Mouse (Mus musculus) liver, adult 2 months (tissue): ENCODE data around the gene Ush1c. TPM values are rescaled to one million over a fixed set of nuclear protein-coding genes. Genes with fewer than 3 reads are reported as not detected.

ENCODE experiments used
- DNase-seq: peaks from one replicate; pipeline ENCODE4 v3.0.0-alpha.2; 2011; ENCODE audit warnings: low read depth, low spot score; ENCODE audit errors: extremely low read depth
- H3K27ac ChIP-seq: fragments of 200-500 bp; replicated peaks from 2 replicates; pipeline ENCODE4 v1.5.1; 2012; ENCODE audit warnings: low read depth, mild to moderate bottlenecking, control low read depth, inconsistent platforms, low read length; ENCODE audit not compliant: insufficient read depth
- H3K27me3 ChIP-seq: fragments of 200-500 bp; 2 replicates; pipeline ENCODE4 v1.6.1; 2012; ENCODE audit warnings: mild to moderate bottlenecking, moderate library complexity, low read length, inconsistent platforms; ENCODE audit not compliant: control insufficient read depth, insufficient read depth
- H3K36me3 ChIP-seq: fragments of 200-500 bp; 2 replicates; pipeline ENCODE4 v1.6.1; 2012; ENCODE audit warnings: low read length, inconsistent platforms; ENCODE audit not compliant: control insufficient read depth, insufficient read depth
- H3K4me1 ChIP-seq: fragments of 200-500 bp; 2 replicates; pipeline ENCODE4 v1.6.1; 2011; ENCODE audit warnings: low read length; ENCODE audit not compliant: control insufficient read depth, insufficient read depth
- H3K4me3 ChIP-seq: fragments of 200-500 bp; 2 replicates; pipeline ENCODE4 v1.5.1; 2011; ENCODE audit warnings: low read depth, mild to moderate bottlenecking, control low read depth, low read length, moderate library complexity; ENCODE audit not compliant: insufficient read depth
- H3K79me2 ChIP-seq: fragments of 200-500 bp; 2 replicates; pipeline ENCODE4 v1.6.1; 2012; ENCODE audit warnings: inconsistent platforms, mild to moderate bottlenecking, low read length, moderate library complexity; ENCODE audit not compliant: control insufficient read depth, insufficient read depth
- H3K9ac ChIP-seq: fragments of 200-500 bp; 2 replicates; pipeline ENCODE4 v1.6.1; 2012; ENCODE audit warnings: low read depth, mild to moderate bottlenecking, control low read depth, inconsistent platforms, low read length
- CTCF ChIP-seq: fragments of 200-500 bp; IDR thresholded peaks from 2 replicates; pipeline ENCODE4 v1.5.1; 2011; ENCODE audit warnings: low read depth, low read length, control low read depth
- POLR2A ChIP-seq: fragments of 200-500 bp; IDR thresholded peaks from 2 replicates; pipeline ENCODE4 v1.6.1; 2011; ENCODE audit warnings: low read length, control low read depth; ENCODE audit not compliant: insufficient read depth; ENCODE audit errors: extremely low read depth
- WGBS: fragments of 180-500 bp; shearing (Covaris S2); methylation state at CpG from one replicate; pipeline ENCODE4 v1.1.7; 2018; 5-methylcytosine and 5-hydroxymethylcytosine counted together
- polyA plus RNA-seq: library from polyadenylated mRNA; depleted of rRNA; stranded (reverse); fragments of >200 nt; gene quantifications from 2 replicates; pipeline ENCODE4 v1.2.3, GENCODE M21; 2012
- total RNA-seq: library from RNA; depleted of rRNA; stranded (reverse); fragments of >200 nt; gene quantifications from 2 replicates; pipeline ENCODE4 v1.2.3, GENCODE M21; 2014

Ush1c gene
- total and polyA plus RNA-seq, 2 experiments = not detected

GRCm38 (mm10) chr7:46280896-46281295 is 42.6 kb upstream of the Ush1c start:
- Histone ChIP-seq H3K4me1 (no peaks in the 10 kb centered on the region), H3K27ac (no peak overlapping the region), H3K79me2 (no peaks in the 10 kb centered on the region), H3K9ac (no peak overlapping the region), H3K4me3 (no peak overlapping the region), H3K27me3 (no peaks in the 10 kb centered on the region), H3K36me3 (no peaks in the 10 kb centered on the region)
- no peak for DNase-seq
- TF ChIP-seq POLR2A = no peak
- no peak for TF ChIP-seq CTCF

DNA sequence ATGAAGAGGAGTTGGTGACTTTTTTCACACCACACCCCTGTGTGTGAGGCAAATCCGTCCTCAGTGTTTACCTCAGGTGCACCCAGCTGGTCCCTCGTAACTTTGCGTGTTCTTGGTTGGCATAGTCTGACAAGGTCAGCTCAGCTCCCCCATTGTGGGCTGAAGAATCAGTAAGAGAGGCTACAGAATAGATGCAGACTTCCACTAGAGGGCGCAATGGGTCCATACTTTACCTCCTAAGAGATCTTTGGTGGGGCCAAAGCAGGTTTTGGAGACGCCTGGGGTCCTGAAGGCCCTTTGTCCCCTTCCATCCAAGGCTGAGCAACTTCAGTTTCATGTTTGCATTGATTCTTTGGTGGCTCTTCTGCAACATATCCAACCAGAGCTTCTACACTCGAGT is 41.6 kb upstream of the Ush1c start:
- Histone ChIP-seq H3K27ac (no peak overlapping the region), H3K9ac (no peak overlapping the region), H3K27me3 (no peaks in the 10 kb centered on the region), H3K4me3 (no peak overlapping the region), H3K4me1 (no peaks in the 10 kb centered on the region), H3K36me3 (no peaks in the 10 kb centered on the region), H3K79me2 (no peaks in the 10 kb centered on the region)
- DNase-seq = peak; percentile 31
- TF ChIP-seq POLR2A (no peak), CTCF (no peak)
- WGBS = 10% methylated on average over 6 of the region's 6 CpGs

- WGBS = 57% methylated on average over 5 of the region's 5 CpGs
- Histone ChIP-seq H3K79me2 (no peaks in the 10 kb centered on the region), H3K4me3 (no peak overlapping the region), H3K27ac (no peak overlapping the region), H3K36me3 (no peaks in the 10 kb centered on the region), H3K9ac (no peak overlapping the region), H3K27me3 (no peaks in the 10 kb centered on the region), H3K4me1 (no peaks in the 10 kb centered on the region)
- no peak for TF ChIP-seq POLR2A
- TF ChIP-seq CTCF = no peak
- DNase-seq = no peak
Measured at GRCm38 (mm10) chr7:46276156-46276555, 37.9 kb upstream of the Ush1c start.

- no peak for DNase-seq
- Histone ChIP-seq H3K4me3 (no peak overlapping the region), H3K27me3 (no peaks in the 10 kb centered on the region; the same call in 1 of the 2 replicates), H3K36me3 (no peaks in the 10 kb centered on the region), H3K9ac (no peak overlapping the region), H3K79me2 (no peaks in the 10 kb centered on the region), H3K27ac (no peak overlapping the region), H3K4me1 (no peaks in the 10 kb centered on the region)
- 77% methylated on average over 4 of the region's 4 CpGs for WGBS
- no peak for TF ChIP-seq POLR2A
- TF ChIP-seq CTCF = peak; percentile 23; the same call in 1 of the 2 replicates
Measured at GRCm38 (mm10) chr7:46251841-46252240, 13.5 kb upstream of the Ush1c start.

DNA sequence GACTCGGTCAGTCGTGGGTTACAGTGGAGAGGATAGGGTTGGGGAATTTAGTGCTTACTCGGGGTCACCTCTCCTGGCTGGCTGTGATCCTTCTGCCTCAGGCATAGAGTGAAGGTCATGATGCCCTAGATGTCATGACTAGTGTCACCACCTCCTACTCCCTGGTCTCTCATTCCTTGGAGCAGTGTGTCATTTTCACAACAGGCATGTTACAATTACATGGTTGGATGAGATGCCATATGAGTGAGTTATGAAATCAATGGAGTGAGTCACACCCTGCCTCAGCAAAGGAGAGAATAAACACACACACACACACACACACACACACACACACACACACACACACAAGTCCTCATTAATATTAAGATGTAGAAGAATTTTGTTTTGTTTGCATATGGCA is 9.3 kb upstream of the Ush1c start:
- WGBS = 78% methylated on average over 3 of the region's 3 CpGs
- TF ChIP-seq POLR2A (no peak), CTCF (no peak)

DNA sequence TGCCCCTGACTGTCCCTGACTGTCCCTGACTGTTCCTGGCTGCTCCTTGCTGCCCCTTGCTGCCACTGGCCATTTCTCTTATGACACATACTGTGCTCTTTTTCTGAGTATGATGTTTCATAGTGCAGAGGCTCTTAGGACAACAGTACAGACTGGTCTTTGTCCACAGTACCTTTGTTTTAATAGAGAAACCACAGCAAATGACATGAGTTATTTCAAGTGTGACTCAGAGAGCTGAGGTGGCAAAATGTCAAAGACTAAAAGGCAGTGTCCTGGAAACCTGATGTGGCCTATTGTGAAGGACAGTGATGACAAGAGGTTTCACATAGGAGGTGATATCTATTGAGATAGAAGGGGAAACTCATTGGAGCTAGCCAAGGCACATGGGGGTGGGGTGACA is 8.6 kb upstream of the Ush1c start:
- Histone ChIP-seq H3K79me2 (no peaks in the 10 kb centered on the region), H3K9ac (no peak overlapping the region)
- no peak for DNase-seq

More for the DNA sequence above, 9.3 kb upstream of the Ush1c start:
- DNase-seq = no peak
- Histone ChIP-seq H3K27me3 (no peaks in the 10 kb centered on the region; the same call in 1 of the 2 replicates), H3K27ac (no peak overlapping the region), H3K4me1 (no peaks in the 10 kb centered on the region), H3K4me3 (no peak overlapping the region), H3K36me3 (no peaks in the 10 kb centered on the region), H3K79me2 (no peaks in the 10 kb centered on the region), H3K9ac (no peak overlapping the region)

DNA sequence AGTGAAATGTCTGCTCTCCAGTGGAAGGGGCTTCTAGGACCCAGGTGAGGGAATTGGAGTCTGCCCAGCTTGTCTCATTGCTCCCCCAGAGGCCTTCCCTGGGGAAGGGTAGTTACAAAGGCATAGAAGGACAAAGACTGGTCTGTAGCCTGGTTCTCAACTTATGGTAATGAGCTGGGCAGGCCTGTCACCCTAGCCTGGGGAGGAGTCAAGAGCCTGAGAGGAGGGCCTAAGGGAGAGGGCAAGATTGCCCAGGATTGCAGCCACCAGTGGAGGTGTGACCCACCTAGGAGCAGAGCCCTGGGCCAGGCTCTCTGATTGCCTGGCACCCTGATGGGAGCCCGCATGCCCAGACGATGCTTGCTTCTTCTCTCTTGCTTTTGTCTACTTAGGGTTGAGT is 2.4 kb upstream of the Ush1c start, which contains the start of gene Otog:
Gene Otog, plus strand, starts transcription at position 292 of the 400 bp plus-strand sequence.
- Histone ChIP-seq H3K27me3 (no peaks in the 10 kb centered on the region), H3K4me1 (no peaks in the 10 kb centered on the region), H3K9ac (no peak within 1 kb of the TSS), H3K4me3 (no peak within 1 kb of the TSS), H3K27ac (no peak within 1 kb of the TSS), H3K36me3 (no peaks in the 10 kb centered on the region), H3K79me2 (no peaks in the 10 kb centered on the region)
- DNase-seq = no peak
- TF ChIP-seq POLR2A (no peak), CTCF (no peak)
- WGBS = 57% methylated on average over 2 of the region's 2 CpGs

More for the DNA sequence above, 8.6 kb upstream of the Ush1c start:
- TF ChIP-seq POLR2A (no peak), CTCF (no peak)
- no peak overlapping the region for H3K27ac ChIP-seq
- no peaks in the 10 kb centered on the region for H3K36me3 ChIP-seq
- H3K27me3 ChIP-seq = no peaks in the 10 kb centered on the region; the same call in 1 of the 2 replicates
- H3K4me1 ChIP-seq = no peaks in the 10 kb centered on the region
- no peak overlapping the region for H3K4me3 ChIP-seq
